8 mouse cellular contexts compared by ENCODE assay signal in the genomic region with DNA sequence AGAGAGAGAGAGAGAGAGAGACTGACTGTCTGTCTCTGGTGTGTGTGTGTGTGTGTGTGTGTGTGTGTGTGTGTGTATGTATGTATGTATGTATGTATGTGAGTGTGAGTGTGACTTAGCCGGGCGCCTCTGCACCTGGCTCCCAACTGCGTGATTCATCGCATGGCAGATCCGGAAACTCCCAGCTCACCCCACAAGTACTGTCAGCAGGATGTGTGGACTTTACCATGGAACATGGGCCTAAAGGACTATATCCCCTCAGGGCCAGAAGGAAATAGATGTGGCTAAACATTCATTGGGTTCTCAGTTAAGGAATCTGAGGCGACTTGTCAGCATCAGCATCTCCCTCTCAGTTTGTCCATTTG. TPM values are rescaled to one million over a fixed set of nuclear protein-coding genes. Genes with fewer than 3 reads are reported as not detected.
A peak's percentile ranks its signal among the peaks of the same experiment; 100 is the strongest.
DNase-seq lines count a peak whose midpoint lies in the region; ATAC-seq lines count a peak whose summit lies in the region.

No protein-coding gene starts in this region.

- peak overlapping the region; percentile 75 for H3K9ac ChIP-seq in forebrain, embryonic 15.5 days (replicated peaks)
- peak overlapping the region; percentile 55 for H3K9ac ChIP-seq in limb, embryonic 15.5 days
- H3K9ac ChIP-seq in stomach, embryonic 14.5 days (replicated peaks; ENCODE audit: low read depth, low read length): peak overlapping the region; percentile 37; the same call in 1 of the 2 replicates

- H3K4me1 ChIP-seq in forebrain, embryonic 15.5 days: peaks cover 12% of the 10 kb centered on the region
- H3K4me1 ChIP-seq in limb, embryonic 15.5 days: peaks cover 10% of the 10 kb centered on the region
- H3K4me1 ChIP-seq in stomach, embryonic 14.5 days (ENCODE audit: control insufficient read depth, insufficient read depth, low read length): peaks cover 5% of the 10 kb centered on the region; the same call in 1 of the 2 replicates

- 18% methylated on average over 6 of the region's 6 CpGs for WGBS in forebrain, embryonic 15.5 days
- 26% methylated on average over 6 of the region's 6 CpGs for WGBS in limb, embryonic 15.5 days
- WGBS in stomach, embryonic 14.5 days: 22% methylated on average over 6 of the region's 6 CpGs

- H3K27ac ChIP-seq in forebrain, embryonic 15.5 days (replicated peaks): no peak overlapping the region
- no peak overlapping the region for H3K27ac ChIP-seq in limb, embryonic 15.5 days
- no peak overlapping the region for H3K27ac ChIP-seq in stomach, embryonic 14.5 days (ENCODE audit: low read length)

- peak; percentile 14 to 26 for DNase-seq in left cerebral cortex, postnatal 25 days (ENCODE audit: low spot score in 2 of 2)
- no peak for DNase-seq in left cerebral cortex, adult 8-10 months (ENCODE audit: low spot score in 2 of 2)
- peak; percentile 66 for DNase-seq in NIH3T3 (ENCODE audit: low read depth)
- DNase-seq in cerebellum, adult 9-11 months: no peak
- no peak for DNase-seq in right cerebral cortex, postnatal 4 days

- H3K9me3 ChIP-seq in forebrain, embryonic 15.5 days: no peaks in the 10 kb centered on the region
- H3K9me3 ChIP-seq in limb, embryonic 15.5 days: no peaks in the 10 kb centered on the region
- no peaks in the 10 kb centered on the region for H3K9me3 ChIP-seq in stomach, embryonic 14.5 days (ENCODE audit: control insufficient read depth, low read depth, low read length)

- intact Hi-C loops in left cerebral cortex, postnatal 25 days (cut with DNase I): no loop called here

- no peak for ATAC-seq in forebrain, embryonic 15.5 days (replicated peaks)
- no peak for ATAC-seq in limb, embryonic 15.5 days (ENCODE audit: insufficient number of reproducible peaks, low FRiP score, low TSS enrichment, low read depth)
- peak; percentile 29 for ATAC-seq in stomach, embryonic 14.5 days (ENCODE audit: insufficient number of reproducible peaks, insufficient read depth, low FRiP score, low read depth)

- peak overlapping the region; percentile 73 for H3K4me3 ChIP-seq in forebrain, embryonic 15.5 days
- peak overlapping the region; percentile 55 for H3K4me3 ChIP-seq in limb, embryonic 15.5 days
- H3K4me3 ChIP-seq in stomach, embryonic 14.5 days (ENCODE audit: low read depth, low read length): peak overlapping the region; percentile 72

- H3K36me3 ChIP-seq in forebrain, embryonic 15.5 days: 0 out of 2 replicates have a peak, but pooled peaks cover 4% of the 10 kb centered on the region
- peaks cover 7% of the 10 kb centered on the region; the same call in 1 of the 2 replicates for H3K36me3 ChIP-seq in limb, embryonic 15.5 days
- H3K36me3 ChIP-seq in stomach, embryonic 14.5 days (ENCODE audit: control insufficient read depth, insufficient read depth, low read length): no peaks in the 10 kb centered on the region; the same call in 1 of the 2 replicates

- no peaks in the 10 kb centered on the region for H3K27me3 ChIP-seq in forebrain, embryonic 15.5 days
- H3K27me3 ChIP-seq in limb, embryonic 15.5 days: no peaks in the 10 kb centered on the region
- no peaks in the 10 kb centered on the region for H3K27me3 ChIP-seq in stomach, embryonic 14.5 days (ENCODE audit: control insufficient read depth, insufficient read depth, low read length)

- H3K4me2 ChIP-seq in forebrain, embryonic 15.5 days (replicated peaks): peak overlapping the region; percentile 63
- peak overlapping the region; percentile 63 for H3K4me2 ChIP-seq in limb, embryonic 15.5 days
- H3K4me2 ChIP-seq in stomach, embryonic 14.5 days (replicated peaks; ENCODE audit: low read depth, low read length): peak overlapping the region; percentile 54

RNA-seq across cellular contexts. Expression of gene Efl1, which starts 0.6 kb away (rescaled TPM):
- total RNA-seq in left cerebral cortex, postnatal 25 days (2021): 10 to 100 TPM; 16.0 to 16.1 TPM
- 10 to 100 TPM; 15.2 to 17.5 (median 15.9) TPM for total RNA-seq in left cerebral cortex, adult 8-10 months (2022)
- 20.3 and 21.4 TPM in 2 replicates for polyA plus RNA-seq in forebrain, embryonic 15.5 days (2015; fragmentation: Nextera tagmentation; extraction: Ambion mirVana)
- 20.3 and 22.7 TPM in 2 replicates for polyA plus RNA-seq in limb, embryonic 15.5 days (2015; fragmentation: Nextera tagmentation; extraction: Ambion mirVana)
- 29.7 and 30.1 TPM in 2 replicates for polyA plus RNA-seq in stomach, embryonic 14.5 days (2014; fragmentation: Nextera tagmentation; extraction: Ambion mirVana)

RNA-seq across cellular contexts. Expression of gene Saxo2, which starts 0.7 kb away (rescaled TPM):
- total RNA-seq in left cerebral cortex, postnatal 25 days (2021): 1 to 10 TPM; 8.5 to 9.7 TPM
- 10 to 100 TPM in 1 of 4 experiments, 1 to 10 TPM in 3; 5.5 to 10.0 (median 8.8) TPM for total RNA-seq in left cerebral cortex, adult 8-10 months (2022)
- polyA plus RNA-seq in forebrain, embryonic 15.5 days (2015; fragmentation: Nextera tagmentation; extraction: Ambion mirVana): 17.6 and 21.4 TPM in 2 replicates
- 5.5 and 6.8 TPM in 2 replicates for polyA plus RNA-seq in limb, embryonic 15.5 days (2015; fragmentation: Nextera tagmentation; extraction: Ambion mirVana)
- polyA plus RNA-seq in stomach, embryonic 14.5 days (2014; fragmentation: Nextera tagmentation; extraction: Ambion mirVana): 4.6 and 5.9 TPM in 2 replicates

Comparison
In these comparisons a context has a peak if more than half of its experiments do, and no peak if none do; other contexts are left out.
1. DNase-seq: peak in left cerebral cortex, postnatal 25 days (2 of 2) and NIH3T3 (single experiment); none in left cerebral cortex, adult 8-10 months (0 of 2), cerebellum, adult 9-11 months (single experiment) and right cerebral cortex, postnatal 4 days (single experiment).
2. Peak in every context shown above with its lines, with median percentiles within 50 percentile points of each other: H3K4me2 ChIP-seq, H3K4me3 ChIP-seq and H3K9ac ChIP-seq.